Mouse (Mus musculus): ENCODE measurements around the gene LTO1.

GRCm38 (mm10) chr7:144970997-144971768 is 56.3 kb downstream of the LTO1 start:
- TF ChIP-seq EP300 (IDR thresholded peaks at IDR 0.05) (no peak), CTCF (IDR thresholded peaks at IDR 0.05) (no peak)
